Mouse (Mus musculus): ENCODE measurements around the gene Hist1h4h. TPM values are rescaled to one million over a fixed set of nuclear protein-coding genes. Genes with fewer than 3 reads are reported as not detected.
A peak's percentile ranks its signal among the peaks of the same experiment; 100 is the strongest.
"Not testable (repeated sequence)": the region's sequence is repeated elsewhere in the genome, so short reads cannot be mapped to it uniquely, and the experiment has no call there.

Hist1h4h gene
- polyA plus RNA-seq, 1 experiment from 2014 or later: 3.4 TPM

- DNase-seq (ENCODE audit: low spot score): no peak
- peaks cover 13% of the 10 kb centered on the region; the same call in 1 of the 2 replicates for H3K4me1 ChIP-seq (ENCODE audit: control insufficient read depth, insufficient read depth, low read length)
- peak overlapping the region; percentile 73 for H3K4me2 ChIP-seq (ENCODE audit: low read depth)
- H3K9me3 ChIP-seq (ENCODE audit: control insufficient read depth, low read length): no peaks in the 10 kb centered on the region
- WGBS: 21% methylated on average over 7 of the region's 7 CpGs
- peak overlapping the region; percentile 42 for H3K4me3 ChIP-seq (ENCODE audit: low read depth, low read length)
- no peaks in the 10 kb centered on the region for H3K27me3 ChIP-seq (ENCODE audit: control insufficient read depth, insufficient read depth, low read length)
- H3K9ac ChIP-seq (ENCODE audit: low read length): peak overlapping the region; percentile 67
- no peaks in the 10 kb centered on the region for H3K36me3 ChIP-seq (ENCODE audit: control insufficient read depth, insufficient read depth, low read length)
- ATAC-seq (ENCODE audit: insufficient read depth, low FRiP score, low TSS enrichment): no peak
- peak overlapping the region; percentile 67 for H3K27ac ChIP-seq (ENCODE audit: low read depth, low read length)
Observed at GRCm38 (mm10) chr13:23536076-23536822, 5.4 kb downstream of the Hist1h4h start.

GRCm38 (mm10) chr13:23537006-23537710 lies 6.3 kb downstream of the Hist1h4h start:
- H3K27me3 ChIP-seq (ENCODE audit: control insufficient read depth, insufficient read depth, low read length): no peaks in the 10 kb centered on the region
- no peak overlapping the region for H3K27ac ChIP-seq (ENCODE audit: low read depth, low read length)
- peaks cover 13% of the 10 kb centered on the region; the same call in 1 of the 2 replicates for H3K4me1 ChIP-seq (ENCODE audit: control insufficient read depth, insufficient read depth, low read length)
- H3K4me3 ChIP-seq (ENCODE audit: low read depth, low read length): no peak overlapping the region; the same call in 1 of the 2 replicates
- 86% methylated on average over 3 of the region's 3 CpGs for WGBS
- H3K4me2 ChIP-seq (ENCODE audit: low read depth): peak overlapping the region; percentile 73
- H3K9me3 ChIP-seq (ENCODE audit: control insufficient read depth, low read length): no peaks in the 10 kb centered on the region
- H3K36me3 ChIP-seq (ENCODE audit: control insufficient read depth, insufficient read depth, low read length): no peaks in the 10 kb centered on the region
- H3K9ac ChIP-seq (ENCODE audit: low read length): no peak overlapping the region
- ATAC-seq (ENCODE audit: insufficient read depth, low FRiP score, low TSS enrichment): no peak
- no peak for DNase-seq (ENCODE audit: low spot score)

- Histone ChIP-seq H3K27me3 (ENCODE audit: control insufficient read depth, insufficient read depth, low read length) (no peaks in the 10 kb centered on the region), H3K36me3 (ENCODE audit: control insufficient read depth, insufficient read depth, low read length) (no peaks in the 10 kb centered on the region), H3K27ac (ENCODE audit: low read depth, low read length) (no peak overlapping the region), H3K4me1 (ENCODE audit: control insufficient read depth, insufficient read depth, low read length) (peaks cover 9% of the 10 kb centered on the region; the same call in 1 of the 2 replicates), H3K4me3 (ENCODE audit: low read depth, low read length) (no peak overlapping the region), H3K9ac (ENCODE audit: low read length) (no peak overlapping the region), H3K4me2 (ENCODE audit: low read depth) (no peak overlapping the region), H3K9me3 (ENCODE audit: control insufficient read depth, low read length) (no peaks in the 10 kb centered on the region)
- ATAC-seq (ENCODE audit: insufficient read depth, low FRiP score, low TSS enrichment) (no peak), DNase-seq (ENCODE audit: low spot score) (peak; percentile 5)
- WGBS: 76% methylated on average over 5 of the region's 5 CpGs
Observed at GRCm38 (mm10) chr13:23538249-23538648, 7.4 kb downstream of the Hist1h4h start.

- 70% methylated on average over 1 of the region's 1 CpGs for WGBS
- not testable (repeated sequence) for H3K4me3 ChIP-seq (ENCODE audit: low read depth, low read length); H3K9ac ChIP-seq (ENCODE audit: low read length); H3K27ac ChIP-seq (ENCODE audit: low read depth, low read length); H3K4me1 ChIP-seq (ENCODE audit: control insufficient read depth, insufficient read depth, low read length); H3K27me3 ChIP-seq (ENCODE audit: control insufficient read depth, insufficient read depth, low read length); ATAC-seq (ENCODE audit: insufficient read depth, low FRiP score, low TSS enrichment); H3K36me3 ChIP-seq (ENCODE audit: control insufficient read depth, insufficient read depth, low read length); DNase-seq (ENCODE audit: low spot score); H3K4me2 ChIP-seq (ENCODE audit: low read depth); H3K9me3 ChIP-seq (ENCODE audit: control insufficient read depth, low read length)
Observed at GRCm38 (mm10) chr13:23539821-23540220, 9.0 kb downstream of the Hist1h4h start.

- DNase-seq (ENCODE audit: low spot score): no peak
- Histone ChIP-seq H3K4me1 (ENCODE audit: control insufficient read depth, insufficient read depth, low read length) (peaks cover 4% of the 10 kb centered on the region; the same call in 1 of the 2 replicates), H3K9me3 (ENCODE audit: control insufficient read depth, low read length) (no peaks in the 10 kb centered on the region), H3K4me2 (ENCODE audit: low read depth) (no peak overlapping the region), H3K27me3 (ENCODE audit: control insufficient read depth, insufficient read depth, low read length) (no peaks in the 10 kb centered on the region), H3K27ac (ENCODE audit: low read depth, low read length) (no peak overlapping the region), H3K36me3 (ENCODE audit: control insufficient read depth, insufficient read depth, low read length) (no peaks in the 10 kb centered on the region), H3K4me3 (ENCODE audit: low read depth, low read length) (no peak overlapping the region), H3K9ac (ENCODE audit: low read length) (no peak overlapping the region)
- 89% methylated on average over 3 of the region's 3 CpGs for WGBS
- no peak for ATAC-seq (ENCODE audit: insufficient read depth, low FRiP score, low TSS enrichment)
Observed at GRCm38 (mm10) chr13:23541497-23541896, 10.6 kb downstream of the Hist1h4h start.

- H3K27ac ChIP-seq (ENCODE audit: low read depth, low read length): peak overlapping the region; percentile 81
- peak overlapping the region; percentile 60 for H3K4me2 ChIP-seq (ENCODE audit: low read depth)
- peak overlapping the region; percentile 65 for H3K9ac ChIP-seq (ENCODE audit: low read length)
- H3K27me3 ChIP-seq (ENCODE audit: control insufficient read depth, insufficient read depth, low read length); ATAC-seq (ENCODE audit: insufficient read depth, low FRiP score, low TSS enrichment); H3K36me3 ChIP-seq (ENCODE audit: control insufficient read depth, insufficient read depth, low read length); DNase-seq (ENCODE audit: low spot score); H3K9me3 ChIP-seq (ENCODE audit: control insufficient read depth, low read length); H3K4me1 ChIP-seq (ENCODE audit: control insufficient read depth, insufficient read depth, low read length): not testable (repeated sequence)
- WGBS: 7% methylated on average over 3 of the region's 3 CpGs
- H3K4me3 ChIP-seq (ENCODE audit: low read depth, low read length): peak overlapping the region; percentile 38
Observed at GRCm38 (mm10) chr13:23542225-23542980, 11.6 kb downstream of the Hist1h4h start.

GRCm38 (mm10) chr13:23542999-23543607 lies 12.3 kb downstream of the Hist1h4h start, which contains the start of gene Hist1h2bh:
Hist1h2bh (minus strand) TSS chr13:23543392.
- DNase-seq (ENCODE audit: low spot score) (peak; percentile 74), ATAC-seq (ENCODE audit: insufficient read depth, low FRiP score, low TSS enrichment) (peak; percentile 88)
- peak within 1 kb of the TSS; percentile 65 for H3K9ac ChIP-seq (ENCODE audit: low read length)
- WGBS: under 1% methylated on average over 21 of the region's 42 CpGs
- H3K4me3 ChIP-seq (ENCODE audit: low read depth, low read length): peak within 1 kb of the TSS; percentile 42
- not testable (repeated sequence) for H3K4me1 ChIP-seq (ENCODE audit: control insufficient read depth, insufficient read depth, low read length); H3K9me3 ChIP-seq (ENCODE audit: control insufficient read depth, low read length); H3K36me3 ChIP-seq (ENCODE audit: control insufficient read depth, insufficient read depth, low read length); H3K27me3 ChIP-seq (ENCODE audit: control insufficient read depth, insufficient read depth, low read length)
- H3K27ac ChIP-seq (ENCODE audit: low read depth, low read length): peak within 1 kb of the TSS; percentile 87
- H3K4me2 ChIP-seq (ENCODE audit: low read depth): peak within 1 kb of the TSS; percentile 72

Data from neural tube, embryonic 11.5 days (tissue).